Mouse (Mus musculus) heart, adult 2 months (tissue): ENCODE measurements around the gene Gm8113. TPM values are rescaled to one million over a fixed set of nuclear protein-coding genes. Genes with fewer than 3 reads are reported as not detected.
A peak's percentile ranks its signal among the peaks of the same experiment; 100 is the strongest.
"Not testable (repeated sequence)": the region's sequence is repeated elsewhere in the genome, so short reads cannot be mapped to it uniquely, and the experiment has no call there.

Source experiments
- DNase-seq, 2 experiments: peaks; one replicate each; pipeline ENCODE4 v3.0.0; 2021
- H3K27ac ChIP-seq: fragments of 200-600 bp; 2 replicates; pipeline ENCODE4 v1.8.1; 2022
- H3K27me3 ChIP-seq: fragments of 200-500 bp; 2 replicates; pipeline ENCODE4 v1.6.1; 2012; ENCODE audit warnings: mild to moderate bottlenecking, low read length, inconsistent platforms, mixed read lengths; ENCODE audit not compliant: control insufficient read depth, insufficient read depth
- H3K36me3 ChIP-seq: fragments of 200-500 bp; 2 replicates; pipeline ENCODE4 v1.6.1; 2012; ENCODE audit warnings: low read length, inconsistent platforms; ENCODE audit not compliant: control insufficient read depth, insufficient read depth
- H3K4me1 ChIP-seq: fragments of 200-500 bp; 2 replicates; pipeline ENCODE4 v1.6.1; 2011; ENCODE audit warnings: low read length; ENCODE audit not compliant: control insufficient read depth, insufficient read depth
- H3K4me3 ChIP-seq: fragments of 200-600 bp; 2 replicates; pipeline ENCODE4 v1.8.1; 2022
- H3K79me2 ChIP-seq: fragments of 200-500 bp; replicated peaks from 2 replicates; pipeline ENCODE4 v1.6.1; 2012; ENCODE audit warnings: mild to moderate bottlenecking, inconsistent platforms, low read length, moderate library complexity, mixed read lengths; ENCODE audit not compliant: control insufficient read depth, insufficient read depth
- H3K9ac ChIP-seq: fragments of 200-500 bp; 2 replicates; pipeline ENCODE4 v1.6.1; 2012; ENCODE audit warnings: low read depth, mild to moderate bottlenecking, control low read depth, inconsistent platforms, low read length, mixed read lengths
- CTCF ChIP-seq: fragments of 200-600 bp; IDR thresholded peaks from 2 replicates; pipeline ENCODE4 v1.8.1; 2022; ENCODE audit warnings: antibody characterized with exemption, mild to moderate bottlenecking, moderate library complexity
- EP300 ChIP-seq: fragments of 200-500 bp; IDR thresholded peaks from 2 replicates; pipeline ENCODE4 v1.6.1; 2011; ENCODE audit warnings: low read depth, low read length, control low read depth; ENCODE audit not compliant: insufficient read depth
- WGBS: fragments of 180-500 bp; shearing (Covaris S2); methylation state at CpG from one replicate; pipeline ENCODE4 v1.1.7; 2018; 5-methylcytosine and 5-hydroxymethylcytosine counted together
- intact Hi-C: fragments of 180-260 bp; cut with DNase I; formaldehyde crosslinking; loops from one replicate; pipeline ENCODE4 v1.15.1; 2025
- long read RNA-seq: library from polyadenylated mRNA; stranded (forward); transcript quantifications from one replicate; pipeline ENCODE4 v2.0.0, GENCODE M21; 2021
- polyA plus RNA-seq: library from polyadenylated mRNA; depleted of rRNA; stranded (reverse); fragments of >200 nt; gene quantifications from 2 replicates; pipeline ENCODE4 v1.2.3, GENCODE M21; 2012; rRNA removed
- total RNA-seq, 2 experiments: library from RNA; stranded (reverse); gene quantifications; 2 replicates each; pipeline ENCODE4 v1.2.3; 2021

Gene Gm8113
- total RNA-seq (1 to 10 TPM; 3.4 to 4.2 TPM), polyA plus RNA-seq (1.7 and 3.3 TPM in 2 replicates)
- long read RNA-seq, partial matches to known transcripts = 0 of 1 reads
- long read RNA-seq, other reads (novel, unspliced or antisense) = 1 of 1 reads

DNA sequence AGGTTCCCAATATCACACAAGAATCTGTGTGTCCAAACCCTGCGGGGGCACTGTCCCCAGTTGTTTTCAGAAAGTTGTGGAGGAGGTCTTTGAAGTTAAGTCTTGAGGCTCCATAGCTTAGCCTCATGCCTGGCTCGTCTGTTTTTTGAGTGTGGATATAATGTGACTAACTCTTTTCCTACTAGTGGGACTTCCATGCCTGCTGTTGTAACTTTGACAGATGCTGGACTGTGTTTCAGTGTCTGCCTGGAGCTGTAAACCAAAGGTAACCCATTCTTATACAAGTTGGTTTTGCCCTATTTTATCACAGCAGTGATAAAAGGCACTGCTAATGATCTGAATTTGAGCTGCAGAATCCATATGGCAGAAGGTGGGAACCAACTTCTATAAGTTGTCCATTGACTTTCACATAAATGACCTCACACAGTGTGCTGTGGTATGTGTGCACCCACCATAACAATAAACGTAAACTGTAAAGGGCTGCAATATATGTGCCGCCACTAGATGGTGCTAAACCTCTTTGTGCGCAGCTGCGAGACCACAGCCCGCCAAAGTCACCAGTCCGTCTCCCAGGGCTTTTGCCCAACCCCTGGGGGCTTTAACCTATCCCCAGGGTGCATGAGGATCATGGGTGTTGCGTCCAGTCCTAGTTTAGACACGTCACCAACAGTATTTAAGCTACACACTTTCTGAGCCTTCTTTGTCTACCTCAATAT lies at the start of gene Gm8113:
TSS of gene Gm8113 (plus strand) at position 703 of the 716 bp plus-strand sequence.
- not testable (repeated sequence) for H3K79me2 ChIP-seq, H3K4me1 ChIP-seq, H3K36me3 ChIP-seq, H3K27me3 ChIP-seq, H3K27ac ChIP-seq
- intact Hi-C loops = loop anchor here (5.0 kb wide), 1 partner anchor 62 kb away; no protein-coding TSS in a partner anchor
- H3K9ac ChIP-seq = peak within 1 kb of the TSS; percentile 33
- H3K4me3 ChIP-seq = peak within 1 kb of the TSS; percentile 48
- peak; percentile 82 for TF ChIP-seq CTCF
- TF ChIP-seq EP300 = 0 out of 2 replicates have a peak, but pooled peaks have one; percentile 39
- DNase-seq = peak; percentile 50 to 58
- WGBS = 9% methylated on average over 10 of the region's 10 CpGs

DNA sequence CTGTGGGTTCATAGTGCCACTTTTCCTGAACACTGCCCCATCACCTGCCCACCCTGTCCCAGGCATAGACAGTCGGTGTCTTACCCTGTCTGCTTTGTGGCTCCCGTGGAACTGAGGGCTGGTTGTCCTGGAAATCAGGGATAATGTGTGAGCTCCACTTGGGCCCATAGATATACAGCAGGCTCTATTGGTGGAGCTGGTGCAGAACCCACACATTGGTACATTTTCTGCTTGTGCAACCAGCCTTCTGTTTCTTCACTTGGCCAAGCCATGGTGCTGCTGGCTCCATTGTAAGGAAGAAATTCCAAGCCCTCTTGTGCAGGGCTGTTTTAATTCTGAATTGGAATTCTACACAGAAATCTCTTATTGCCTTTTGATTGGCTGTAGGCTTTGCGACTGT lies 49.8 kb upstream of the Gm8113 start, which contains the start of gene Ear1:
TSS of gene Ear1 (minus strand) at position 101 of the 400 bp plus-strand sequence.
- intact Hi-C loops, H3K27me3 ChIP-seq, H3K9ac ChIP-seq, H3K27ac ChIP-seq, H3K4me1 ChIP-seq, DNase-seq, H3K36me3 ChIP-seq, H3K79me2 ChIP-seq, H3K4me3 ChIP-seq: not testable (repeated sequence)
- WGBS = 83% methylated on average over 3 of the region's 3 CpGs

DNA sequence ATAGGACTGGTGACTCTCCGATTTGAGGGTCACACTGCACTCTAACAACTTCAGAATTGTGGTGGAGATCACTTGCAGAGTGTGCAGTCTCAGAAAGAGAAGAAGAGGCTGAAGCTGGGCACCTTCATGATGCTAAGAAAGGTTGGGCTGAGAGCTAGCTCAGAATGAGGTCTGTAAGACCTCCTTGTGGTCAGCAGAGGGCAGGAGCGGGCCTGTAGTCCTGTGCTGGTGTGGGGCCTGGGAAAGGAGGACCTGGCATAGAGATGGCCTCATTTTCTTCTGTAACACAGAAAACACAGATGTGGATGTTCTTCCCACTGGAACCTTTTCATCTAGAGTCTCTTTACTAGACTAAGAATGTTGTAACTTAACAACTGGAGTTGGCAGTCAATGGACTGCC lies 47.4 kb upstream of the Gm8113 start:
- H3K9ac ChIP-seq, intact Hi-C loops: not testable (repeated sequence)
- 42% methylated on average over 1 of the region's 2 CpGs for WGBS

DNA sequence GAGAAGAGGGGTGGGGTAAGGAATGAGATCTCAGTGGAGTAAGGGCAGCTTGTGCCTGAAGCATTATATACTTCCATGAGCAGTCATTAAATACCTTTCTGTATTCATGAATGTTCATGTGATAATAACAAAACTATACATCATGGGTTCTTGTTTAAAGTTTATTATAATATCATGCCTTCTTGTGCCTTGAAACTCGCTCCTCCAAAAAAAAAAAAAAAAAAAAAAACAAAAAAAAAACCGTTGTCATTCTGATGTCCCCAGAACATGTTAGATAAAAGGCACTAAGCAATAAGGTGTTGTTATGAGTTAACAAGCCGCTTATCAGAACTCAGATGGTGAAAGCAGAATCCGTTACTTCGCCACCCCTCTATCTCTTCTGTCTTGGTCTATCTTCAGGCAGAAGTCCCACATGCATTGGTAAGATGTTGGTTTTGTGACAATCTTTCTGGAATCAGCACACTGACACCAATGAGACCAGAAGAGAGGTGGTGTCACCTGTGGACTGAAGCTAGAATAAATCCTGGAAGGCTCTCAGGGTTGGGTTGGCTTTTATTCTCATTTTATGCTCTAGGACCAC lies 45.1 kb upstream of the Gm8113 start:
- DNase-seq, H3K9ac ChIP-seq, intact Hi-C loops, H3K79me2 ChIP-seq, H3K27me3 ChIP-seq, H3K4me1 ChIP-seq, H3K27ac ChIP-seq, H3K36me3 ChIP-seq, H3K4me3 ChIP-seq: not testable (repeated sequence)
- WGBS = 80% methylated on average over 5 of the region's 5 CpGs

More for the DNA sequence above, 47.4 kb upstream of the Gm8113 start:
- not testable (repeated sequence) for H3K27me3 ChIP-seq, H3K27ac ChIP-seq, H3K4me1 ChIP-seq, H3K36me3 ChIP-seq, H3K79me2 ChIP-seq, H3K4me3 ChIP-seq, DNase-seq

DNA sequence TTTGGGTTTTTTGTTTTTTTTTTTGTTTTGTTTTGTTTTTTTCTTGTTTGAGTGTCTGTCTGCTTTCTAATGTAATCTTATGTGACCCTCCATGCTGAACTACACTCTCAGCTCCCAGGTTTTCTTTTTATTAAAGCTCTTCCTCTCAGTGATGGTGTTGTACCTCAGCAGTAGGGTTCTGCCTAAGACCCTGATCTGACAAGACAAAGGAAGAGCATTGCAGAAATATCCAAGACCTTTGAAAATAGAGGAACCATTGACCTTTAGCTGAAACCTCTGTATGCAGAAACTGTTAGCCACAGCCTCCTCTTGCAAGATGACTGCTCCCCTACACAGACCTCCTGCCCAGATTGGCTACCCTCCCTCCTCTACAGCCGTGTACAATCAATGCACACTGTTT lies 39.0 kb upstream of the Gm8113 start:
- H3K27me3 ChIP-seq, intact Hi-C loops: not testable (repeated sequence)
- WGBS = 45% methylated on average over 1 of the region's 1 CpGs

DNA sequence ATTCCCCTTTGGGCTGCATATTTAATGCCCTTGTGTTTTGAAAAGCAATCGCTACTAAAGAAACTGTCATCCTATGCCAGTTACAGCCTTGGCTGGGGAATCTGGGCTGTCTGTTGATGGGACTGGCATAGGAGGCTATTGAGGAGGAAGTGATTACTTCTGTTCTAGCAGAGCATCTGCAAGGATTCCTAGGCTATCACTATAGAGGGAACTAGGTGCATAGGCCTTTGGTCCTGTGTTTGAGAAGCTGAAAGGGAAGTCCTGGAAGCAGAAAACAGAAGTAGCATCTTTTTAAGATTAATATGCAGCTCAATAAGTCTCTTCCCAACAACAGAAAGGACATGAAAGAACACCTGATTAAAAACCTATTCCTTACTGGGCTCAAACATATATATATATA lies 33.9 kb upstream of the Gm8113 start:
- H3K9ac ChIP-seq, DNase-seq, H3K27me3 ChIP-seq, H3K27ac ChIP-seq, H3K79me2 ChIP-seq, intact Hi-C loops, H3K36me3 ChIP-seq, H3K4me3 ChIP-seq, H3K4me1 ChIP-seq: not testable (repeated sequence)
- WGBS = 100% methylated on average over 1 of the region's 1 CpGs

More for the DNA sequence above, 39.0 kb upstream of the Gm8113 start:
- not testable (repeated sequence) for H3K36me3 ChIP-seq, H3K4me3 ChIP-seq, H3K79me2 ChIP-seq, H3K9ac ChIP-seq, H3K27ac ChIP-seq, DNase-seq, H3K4me1 ChIP-seq

DNA sequence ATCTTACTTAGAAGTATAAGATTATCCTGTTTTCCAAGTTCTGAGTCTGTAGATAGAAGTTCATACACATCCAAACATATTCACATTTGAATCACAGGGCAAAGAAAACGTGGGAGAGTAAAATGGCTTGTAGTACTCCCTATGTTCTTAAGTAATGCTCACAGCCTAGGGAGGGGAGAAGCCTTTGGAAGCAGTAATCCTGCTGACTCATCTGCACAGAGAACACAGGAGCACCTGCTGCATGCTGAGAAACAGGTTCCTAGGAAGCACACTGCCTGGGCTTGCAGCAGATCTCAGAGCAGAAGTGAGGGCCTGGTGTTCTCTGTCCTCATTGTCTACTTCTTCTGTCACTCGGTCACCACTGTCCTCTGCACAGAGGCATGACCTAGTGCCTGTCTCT lies 29.8 kb upstream of the Gm8113 start:
- H3K79me2 ChIP-seq, H3K27me3 ChIP-seq, H3K27ac ChIP-seq, H3K9ac ChIP-seq, DNase-seq, H3K4me1 ChIP-seq, intact Hi-C loops, H3K4me3 ChIP-seq, H3K36me3 ChIP-seq: not testable (repeated sequence)
- WGBS = 43% methylated on average over 1 of the region's 2 CpGs

DNA sequence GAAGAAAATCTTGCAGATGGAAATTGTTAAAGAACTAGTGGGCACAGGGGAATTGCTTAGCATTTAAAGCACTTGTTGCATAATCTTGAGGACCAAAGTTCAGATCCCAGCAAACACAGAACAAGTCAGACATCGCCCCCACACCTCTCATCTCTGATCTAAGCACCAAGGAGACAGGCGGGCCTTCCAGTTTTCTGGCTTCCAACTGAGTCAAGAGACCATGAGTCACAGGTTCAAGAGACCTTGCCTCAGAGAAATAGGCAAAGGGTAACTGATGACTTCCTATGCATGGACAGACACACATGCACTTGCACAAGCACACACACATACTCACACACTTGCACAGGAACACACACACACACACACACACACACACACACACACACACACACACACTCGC lies 26.6 kb upstream of the Gm8113 start:
- WGBS = 81% methylated on average over 3 of the region's 3 CpGs
- intact Hi-C loops = not testable (repeated sequence)

DNA sequence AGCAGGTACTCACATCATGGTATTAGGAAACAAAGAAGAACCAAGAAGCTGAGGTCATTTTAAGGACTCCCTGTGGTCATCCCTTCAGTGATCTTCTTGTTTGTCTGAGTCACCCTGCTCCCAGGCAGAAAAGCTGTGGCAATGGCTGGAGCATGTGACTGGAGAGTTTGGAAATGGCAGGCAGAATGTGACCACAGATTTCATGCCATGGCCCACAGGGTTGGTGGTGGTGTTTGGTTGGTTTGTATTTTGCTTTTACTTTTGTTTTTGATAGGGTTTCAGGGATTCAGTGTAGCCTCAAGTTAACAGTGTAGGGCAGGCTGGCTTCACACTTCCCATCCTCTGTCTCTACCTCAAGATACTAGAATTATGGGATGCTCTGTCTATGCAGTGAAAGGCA lies 7.0 kb upstream of the Gm8113 start:
- H3K36me3 ChIP-seq, H3K4me3 ChIP-seq, H3K9ac ChIP-seq, H3K4me1 ChIP-seq, H3K27ac ChIP-seq, H3K27me3 ChIP-seq, intact Hi-C loops, DNase-seq, H3K79me2 ChIP-seq: not testable (repeated sequence)

More for the DNA sequence above, 26.6 kb upstream of the Gm8113 start:
- not testable (repeated sequence) for DNase-seq, H3K79me2 ChIP-seq, H3K9ac ChIP-seq, H3K27ac ChIP-seq, H3K4me1 ChIP-seq, H3K4me3 ChIP-seq, H3K27me3 ChIP-seq, H3K36me3 ChIP-seq
